Mouse (Mus musculus) stomach, embryonic 16.5 days (tissue): ENCODE data around the gene Tmed2. TPM values are rescaled to one million over a fixed set of nuclear protein-coding genes. Genes with fewer than 3 reads are reported as not detected.
A peak's percentile ranks its signal among the peaks of the same experiment; 100 is the strongest.
"Not testable (repeated sequence)": the region's sequence is repeated elsewhere in the genome, so short reads cannot be mapped to it uniquely, and the experiment has no call there.

Experiments used
- ATAC-seq: fragments of 200-750 bp; cut with Nextera tagmentation; 2 replicates; pipeline ENCODE4 v1.8.0; 2017; ENCODE audit warnings: moderate number of reproducible peaks, moderate TSS enrichment; ENCODE audit not compliant: insufficient read depth, low FRiP score
- H3K27ac ChIP-seq: fragments of 300-500 bp; sonication (generic); 2 replicates; pipeline ENCODE4 v1.5.1; 2014; ENCODE audit warnings: low read length
- H3K27me3 ChIP-seq: fragments of 300-500 bp; sonication (generic); 2 replicates; pipeline ENCODE4 v1.6.1; 2014; ENCODE audit warnings: low read length, control low read depth, mixed read lengths; ENCODE audit not compliant: control insufficient read depth, insufficient read depth
- H3K36me3 ChIP-seq: fragments of 300-500 bp; sonication (generic); 2 replicates; pipeline ENCODE4 v1.6.1; 2014; ENCODE audit warnings: low read length; ENCODE audit not compliant: control insufficient read depth, insufficient read depth
- H3K4me1 ChIP-seq: fragments of 300-500 bp; sonication (generic); 2 replicates; pipeline ENCODE4 v1.6.1; 2014; ENCODE audit warnings: low read length, control low read depth, mixed read lengths; ENCODE audit not compliant: control insufficient read depth, insufficient read depth
- H3K4me2 ChIP-seq: fragments of 300-500 bp; sonication (generic); 2 replicates; pipeline ENCODE4 v1.6.1; 2014; ENCODE audit warnings: low read depth, low read length, mixed read lengths
- H3K4me3 ChIP-seq: fragments of 300-500 bp; sonication (generic); replicated peaks from 2 replicates; pipeline ENCODE4 v1.5.1; 2014; ENCODE audit warnings: mild to moderate bottlenecking, low read length
- H3K9ac ChIP-seq: fragments of 300-500 bp; sonication (generic); 2 replicates; pipeline ENCODE4 v1.6.1; 2014; ENCODE audit warnings: low read length
- H3K9me3 ChIP-seq: fragments of 300-500 bp; sonication (generic); replicated peaks from 2 replicates; pipeline ENCODE4 v1.6.1; 2016; ENCODE audit warnings: low read length, control low read depth; ENCODE audit not compliant: control insufficient read depth
- WGBS: fragments of 180-500 bp; shearing (Covaris S2); extraction: QIAGEN DNeasy Blood & Tissue Kit; methylation state at CpG from one replicate; pipeline ENCODE4 v1.1.7; 2014; 5-methylcytosine and 5-hydroxymethylcytosine counted together
- polyA plus RNA-seq: library from polyadenylated mRNA; unstranded; fragments of >200 nt; fragmentation: Nextera tagmentation; extraction: Ambion mirVana; gene quantifications from 2 replicates; pipeline ENCODE4 v1.2.1, GENCODE M21; 2015

Tmed2 gene
- polyA plus RNA-seq, 1 experiment from 2014 or later: 673 TPM

DNA sequence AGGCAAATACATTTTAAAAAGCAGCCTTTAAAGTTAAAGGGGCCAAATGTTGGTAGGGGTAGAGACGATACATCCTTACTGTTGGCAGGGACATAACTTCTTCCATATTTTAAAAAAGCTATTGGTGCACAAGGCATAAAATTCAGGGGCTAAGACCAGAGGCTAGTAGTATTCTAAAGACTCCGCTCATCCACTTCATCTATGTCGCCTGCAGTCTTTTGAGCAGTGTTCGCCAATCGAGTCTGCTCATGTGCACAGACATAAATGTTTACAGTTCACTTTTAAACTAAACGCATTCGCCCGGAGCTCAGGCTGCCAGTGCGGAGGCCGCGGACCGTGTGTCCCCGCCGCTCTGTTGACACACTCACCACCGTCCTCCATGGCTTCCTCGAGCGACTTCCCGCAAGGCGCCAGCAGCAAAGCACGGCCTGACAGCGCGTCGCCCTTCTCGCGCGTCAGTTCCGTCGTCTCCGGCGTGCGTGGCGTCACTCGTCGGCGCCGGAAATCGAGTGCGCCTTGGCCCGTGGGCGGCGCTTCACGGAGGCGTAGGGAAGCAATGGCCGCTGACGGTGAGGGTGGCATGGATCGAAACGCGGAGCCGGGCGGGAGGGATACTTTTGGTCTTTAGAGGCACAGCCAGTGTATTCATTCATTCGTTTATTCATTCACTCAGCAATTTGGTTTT is 38.3 kb downstream of the Tmed2 start, which contains the start of the genes Eif2b1 and Gtf2h3:
Eif2b1 (minus strand) TSS at position 499 of the 685 bp plus-strand sequence.
Gtf2h3 (plus strand) TSS at position 508 of the 685 bp plus-strand sequence.
- peaks cover 16% of the 10 kb centered on the region for H3K4me1 ChIP-seq
- H3K27ac ChIP-seq: no peak within 1 kb of the TSS
- no peaks in the 10 kb centered on the region for H3K9me3 ChIP-seq
- peak within 1 kb of the TSS; percentile 82 for H3K9ac ChIP-seq
- WGBS: 1% methylated on average over 51 of the region's 51 CpGs
- peak; percentile 92 for ATAC-seq
- peaks cover 10% of the 10 kb centered on the region for H3K36me3 ChIP-seq
- H3K27me3 ChIP-seq: no peaks in the 10 kb centered on the region
- peak within 1 kb of the TSS; percentile 93 for H3K4me3 ChIP-seq
- peak within 1 kb of the TSS; percentile 95 for H3K4me2 ChIP-seq

GRCm38 (mm10) chr5:124582515-124582914 is 42.0 kb downstream of the Tmed2 start:
- Histone ChIP-seq H3K4me1 (peaks cover 16% of the 10 kb centered on the region), H3K4me3 (no peak overlapping the region), H3K9me3 (no peaks in the 10 kb centered on the region), H3K27me3 (no peaks in the 10 kb centered on the region), H3K36me3 (peaks cover 5% of the 10 kb centered on the region), H3K27ac (no peak overlapping the region), H3K9ac (no peak overlapping the region), H3K4me2 (no peak overlapping the region)
- 78% methylated on average over 5 of the region's 5 CpGs for WGBS
- ATAC-seq: no peak

GRCm38 (mm10) chr5:124592768-124593167 is 52.3 kb downstream of the Tmed2 start:
- no peak overlapping the region for H3K27ac ChIP-seq
- H3K4me1 ChIP-seq: no peaks in the 10 kb centered on the region
- no peak overlapping the region for H3K4me3 ChIP-seq
- WGBS: 97% methylated on average over 3 of the region's 3 CpGs
- no peak for ATAC-seq
- no peak overlapping the region for H3K9ac ChIP-seq
- H3K9me3 ChIP-seq: no peaks in the 10 kb centered on the region
- no peak overlapping the region for H3K4me2 ChIP-seq
- H3K36me3 ChIP-seq: no peaks in the 10 kb centered on the region
- H3K27me3 ChIP-seq: no peaks in the 10 kb centered on the region

- WGBS: 5% methylated on average over 30 of the region's 30 CpGs
- Histone ChIP-seq H3K4me1 (no peaks in the 10 kb centered on the region; the same call in 1 of the 2 replicates), H3K9ac (peak overlapping the region; percentile 81), H3K4me2 (peak overlapping the region; percentile 83), H3K9me3 (no peaks in the 10 kb centered on the region), H3K27ac (no peak overlapping the region), H3K27me3 (no peaks in the 10 kb centered on the region), H3K36me3 (no peaks in the 10 kb centered on the region), H3K4me3 (peak overlapping the region; percentile 79)
- peak; percentile 99 for ATAC-seq
These were observed 58.0 kb downstream of the Tmed2 start for GRCm38 (mm10) chr5:124598224-124599174.

DNA sequence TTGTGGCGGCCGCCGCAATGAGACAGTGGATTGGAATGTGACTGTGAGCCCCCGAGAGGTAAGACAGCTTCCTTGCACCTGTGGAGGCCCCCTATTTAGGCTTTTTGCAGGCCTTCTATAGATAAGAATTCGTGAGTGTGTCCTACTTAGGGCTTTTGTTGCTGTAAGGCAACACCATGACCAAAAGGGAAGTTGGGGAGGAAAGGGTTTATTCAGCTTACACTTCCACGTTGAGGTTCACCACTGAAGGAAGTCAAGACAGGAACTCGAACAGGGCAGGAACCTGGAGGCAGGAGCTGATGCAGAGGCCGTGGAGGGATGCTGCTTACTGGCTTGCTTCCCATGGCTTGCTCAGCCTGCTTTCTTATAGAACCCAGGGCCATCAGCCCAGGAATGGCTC is 59.2 kb downstream of the Tmed2 start:
- 53% methylated on average over 8 of the region's 8 CpGs for WGBS

More for the DNA sequence above, 59.2 kb downstream of the Tmed2 start:
- ATAC-seq, H3K9ac ChIP-seq, H3K4me1 ChIP-seq, H3K4me3 ChIP-seq, H3K9me3 ChIP-seq, H3K27me3 ChIP-seq, H3K27ac ChIP-seq, H3K36me3 ChIP-seq, H3K4me2 ChIP-seq: not testable (repeated sequence)

Other genes starting within 250 kb of the Tmed2 start
- gene Mphosph9, start 212.7 kb upstream of the Tmed2 start, polyA plus RNA-seq: 7.7 and 8.5 TPM in 2 replicates
- gene 2810006K23Rik, start 212.6 kb upstream of the Tmed2 start, polyA plus RNA-seq: 13.3 and 16.1 TPM in 2 replicates
- 18.6 and 22.0 TPM in 2 replicates for gene Cdk2ap1, start 177.6 kb upstream of the Tmed2 start, polyA plus RNA-seq
- gene Sbno1, start 114.7 kb upstream of the Tmed2 start, polyA plus RNA-seq: 70.4 and 76.1 TPM in 2 replicates
- 50.4 and 51.7 TPM in 2 replicates for gene Kmt5a, start 100.8 kb upstream of the Tmed2 start, polyA plus RNA-seq
- gene Rilpl2, start 62.3 kb upstream of the Tmed2 start, polyA plus RNA-seq: 27.4 and 32.0 TPM in 2 replicates
- 22.0 and 24.3 TPM in 2 replicates for gene Snrnp35, start 57.6 kb upstream of the Tmed2 start, polyA plus RNA-seq
- 8.9 and 11.0 TPM in 2 replicates for gene Rilpl1, start 9.3 kb upstream of the Tmed2 start, polyA plus RNA-seq
- 12.5 and 15.1 TPM in 2 replicates for gene Ddx55, start 12.2 kb downstream of the Tmed2 start, polyA plus RNA-seq
- 71.5 and 74.6 TPM in 2 replicates for gene Eif2b1, start 38.4 kb downstream of the Tmed2 start, polyA plus RNA-seq
- gene Gtf2h3, start 38.4 kb downstream of the Tmed2 start, polyA plus RNA-seq: 51.2 and 52.2 TPM in 2 replicates
- 44.0 and 45.6 TPM in 2 replicates for gene Atp6v0a2, start 87.9 kb downstream of the Tmed2 start, polyA plus RNA-seq
- 0.05 and 0.10 TPM in 2 replicates for gene Dnah10, start 184.4 kb downstream of the Tmed2 start, polyA plus RNA-seq